7 mouse cellular contexts compared by ENCODE assay signal in genomic region chr4:117928234-117928633, GRCm38 (mm10). TPM values are rescaled to one million over a fixed set of nuclear protein-coding genes. Genes with fewer than 3 reads are reported as not detected.
A peak's percentile ranks its signal among the peaks of the same experiment; 100 is the strongest.
DNase-seq lines count a peak whose midpoint lies in the region; ATAC-seq and TF ChIP-seq lines count a peak whose summit lies in the region.

No protein-coding gene starts in this region.

- peak; percentile 44 for DNase-seq in right cerebral cortex, postnatal 14 days
- no peak for DNase-seq in right cerebral cortex, postnatal 36 days (ENCODE audit: low spot score in 2 of 2)
- DNase-seq in c-Kit-positive CD71-positive TER-119-negative erythroid progenitor cells, embryonic 14.5 days (ENCODE audit: low read depth), result peak; percentile 34
- DNase-seq in limb, embryonic 14.5 days (ENCODE audit: low spot score), result peak; percentile 55
- DNase-seq in gastrocnemius, adult 8-10 months (ENCODE audit: low spot score in 2 of 2), result no peak

- ATAC-seq in forebrain, embryonic 15.5 days (replicated peaks), result peak; percentile 47
- peak; percentile 37; the same call in 1 of the 2 replicates for ATAC-seq in limb, embryonic 14.5 days (ENCODE audit: low FRiP score, low read depth)
- 0 out of 2 replicates have a peak, but pooled peaks have one; percentile 29 for ATAC-seq in neural tube, embryonic 14.5 days (ENCODE audit: low read depth)

- H3K4me1 ChIP-seq in forebrain, embryonic 15.5 days, result peaks cover 33% of the 10 kb centered on the region
- peaks cover 24% of the 10 kb centered on the region for H3K4me1 ChIP-seq in limb, embryonic 14.5 days (ENCODE audit: control insufficient read depth, insufficient read depth, low read length)
- H3K4me1 ChIP-seq in neural tube, embryonic 14.5 days (ENCODE audit: control insufficient read depth, insufficient read depth, low read length), result peaks cover 18% of the 10 kb centered on the region

- no peak for TF ChIP-seq POLR2A in limb, embryonic 14.5 days (IDR thresholded peaks at IDR 0.05; ENCODE audit: borderline replicate concordance, extremely low read depth, insufficient read depth, insufficient read length)

- H3K27me3 ChIP-seq in forebrain, embryonic 15.5 days, result peaks cover 52% of the 10 kb centered on the region
- H3K27me3 ChIP-seq in limb, embryonic 14.5 days (ENCODE audit: control insufficient read depth, insufficient read depth, low read length), result peaks cover 26% of the 10 kb centered on the region
- peaks cover 19% of the 10 kb centered on the region for H3K27me3 ChIP-seq in neural tube, embryonic 14.5 days (ENCODE audit: control insufficient read depth, insufficient read depth, low read length)

- no peaks in the 10 kb centered on the region for H3K36me3 ChIP-seq in forebrain, embryonic 15.5 days
- peaks cover 9% of the 10 kb centered on the region for H3K36me3 ChIP-seq in limb, embryonic 14.5 days (ENCODE audit: control insufficient read depth, insufficient read depth, low read length)
- H3K36me3 ChIP-seq in neural tube, embryonic 14.5 days (ENCODE audit: control insufficient read depth, insufficient read depth, low read length), result peaks cover 5% of the 10 kb centered on the region; the same call in 1 of the 2 replicates

- no peaks in the 10 kb centered on the region for H3K9me3 ChIP-seq in forebrain, embryonic 15.5 days
- no peaks in the 10 kb centered on the region for H3K9me3 ChIP-seq in limb, embryonic 14.5 days (ENCODE audit: control insufficient read depth, low read length)
- no peaks in the 10 kb centered on the region for H3K9me3 ChIP-seq in neural tube, embryonic 14.5 days (ENCODE audit: control insufficient read depth, low read length)

- no peak overlapping the region for H3K9ac ChIP-seq in forebrain, embryonic 15.5 days (replicated peaks)
- no peak overlapping the region for H3K9ac ChIP-seq in limb, embryonic 14.5 days (ENCODE audit: low read depth, low read length, severe bottlenecking)
- no peak overlapping the region for H3K9ac ChIP-seq in neural tube, embryonic 14.5 days (replicated peaks; ENCODE audit: low read depth, low read length)

- no peak overlapping the region for H3K4me2 ChIP-seq in forebrain, embryonic 15.5 days (replicated peaks)
- peak overlapping the region; percentile 89 for H3K4me2 ChIP-seq in limb, embryonic 14.5 days (replicated peaks; ENCODE audit: low read depth, low read length, severe bottlenecking)
- no peak overlapping the region for H3K4me2 ChIP-seq in neural tube, embryonic 14.5 days (ENCODE audit: low read depth, low read length)

- 15% methylated on average over 6 of the region's 6 CpGs for WGBS in forebrain, embryonic 15.5 days
- 16% methylated on average over 6 of the region's 6 CpGs for WGBS in limb, embryonic 14.5 days
- 13% methylated on average over 6 of the region's 6 CpGs for WGBS in neural tube, embryonic 14.5 days

- H3K27ac ChIP-seq in forebrain, embryonic 15.5 days (replicated peaks), result no peak overlapping the region
- H3K27ac ChIP-seq in limb, embryonic 14.5 days (replicated peaks; ENCODE audit: low read depth, low read length), result no peak overlapping the region
- H3K27ac ChIP-seq in neural tube, embryonic 14.5 days (ENCODE audit: low read depth, low read length), result no peak overlapping the region

- no peak overlapping the region for H3K4me3 ChIP-seq in forebrain, embryonic 15.5 days
- H3K4me3 ChIP-seq in limb, embryonic 14.5 days (replicated peaks; ENCODE audit: low read length), result peak overlapping the region; percentile 46
- H3K4me3 ChIP-seq in neural tube, embryonic 14.5 days (ENCODE audit: low read depth, low read length), result no peak overlapping the region

RNA-seq across cellular contexts. Expression of gene Artn, which starts 1.3 kb away (rescaled TPM):
- polyA plus RNA-seq in forebrain, embryonic 15.5 days (2015; fragmentation: Nextera tagmentation; extraction: Ambion mirVana), result 0.10 and 0.28 TPM in 2 replicates
- 4.1 and 5.7 TPM in 2 replicates for polyA plus RNA-seq in limb, embryonic 14.5 days (2012; rRNA removed)
- 5.5 and 7.6 TPM in 2 replicates for polyA plus RNA-seq in limb, embryonic 14.5 days (2014; fragmentation: Nextera tagmentation; extraction: Ambion mirVana)
- polyA plus RNA-seq in neural tube, embryonic 14.5 days (2014; fragmentation: Nextera tagmentation; extraction: Ambion mirVana), result 0.84 and 1.3 TPM in 2 replicates
- under 1 TPM in 2 of 4 experiments, not detected in 2; 0.15 to 0.27 TPM for total RNA-seq in gastrocnemius, adult 8-10 months (2022)

RNA-seq across cellular contexts. Expression of gene Ipo13, which starts 13.4 kb away (rescaled TPM):
- 69.3 and 75.5 TPM in 2 replicates for polyA plus RNA-seq in forebrain, embryonic 15.5 days (2015; fragmentation: Nextera tagmentation; extraction: Ambion mirVana)
- polyA plus RNA-seq in limb, embryonic 14.5 days (2012; rRNA removed), result 63.4 and 75.9 TPM in 2 replicates
- polyA plus RNA-seq in limb, embryonic 14.5 days (2014; fragmentation: Nextera tagmentation; extraction: Ambion mirVana), result 38.8 and 40.4 TPM in 2 replicates
- polyA plus RNA-seq in neural tube, embryonic 14.5 days (2014; fragmentation: Nextera tagmentation; extraction: Ambion mirVana), result 61.7 and 65.7 TPM in 2 replicates
- 100 to 1,000 TPM; 268 to 350 (median 281) TPM for total RNA-seq in gastrocnemius, adult 8-10 months (2022)

RNA-seq across cellular contexts. Expression of gene Dph2, which starts 36.4 kb away (rescaled TPM):
- 26.8 and 29.4 TPM in 2 replicates for polyA plus RNA-seq in forebrain, embryonic 15.5 days (2015; fragmentation: Nextera tagmentation; extraction: Ambion mirVana)
- 18.4 and 23.2 TPM in 2 replicates for polyA plus RNA-seq in limb, embryonic 14.5 days (2012; rRNA removed)
- polyA plus RNA-seq in limb, embryonic 14.5 days (2014; fragmentation: Nextera tagmentation; extraction: Ambion mirVana), result 17.0 and 18.7 TPM in 2 replicates
- polyA plus RNA-seq in neural tube, embryonic 14.5 days (2014; fragmentation: Nextera tagmentation; extraction: Ambion mirVana), result 21.5 and 22.9 TPM in 2 replicates
- total RNA-seq in gastrocnemius, adult 8-10 months (2022), result 1 to 10 TPM; 1.7 to 3.1 (median 2.5) TPM

RNA-seq across cellular contexts. Expression of gene Atp6v0b, which starts 41.1 kb away (rescaled TPM):
- polyA plus RNA-seq in forebrain, embryonic 15.5 days (2015; fragmentation: Nextera tagmentation; extraction: Ambion mirVana), result 460 and 461 TPM in 2 replicates
- polyA plus RNA-seq in limb, embryonic 14.5 days (2012; rRNA removed), result 262 and 310 TPM in 2 replicates
- polyA plus RNA-seq in limb, embryonic 14.5 days (2014; fragmentation: Nextera tagmentation; extraction: Ambion mirVana), result 216 and 224 TPM in 2 replicates
- 578 and 652 TPM in 2 replicates for polyA plus RNA-seq in neural tube, embryonic 14.5 days (2014; fragmentation: Nextera tagmentation; extraction: Ambion mirVana)
- total RNA-seq in gastrocnemius, adult 8-10 months (2022), result 10 to 100 TPM; 86.6 to 96.0 (median 94.8) TPM

RNA-seq across cellular contexts. Expression of gene B4galt2, which starts 44.9 kb away (rescaled TPM):
- 45.2 and 52.6 TPM in 2 replicates for polyA plus RNA-seq in forebrain, embryonic 15.5 days (2015; fragmentation: Nextera tagmentation; extraction: Ambion mirVana)
- polyA plus RNA-seq in limb, embryonic 14.5 days (2012; rRNA removed), result 95.4 and 149 TPM in 2 replicates
- 43.4 and 48.8 TPM in 2 replicates for polyA plus RNA-seq in limb, embryonic 14.5 days (2014; fragmentation: Nextera tagmentation; extraction: Ambion mirVana)
- polyA plus RNA-seq in neural tube, embryonic 14.5 days (2014; fragmentation: Nextera tagmentation; extraction: Ambion mirVana), result 68.7 and 73.6 TPM in 2 replicates
- 1 to 10 TPM; 1.7 to 3.5 (median 2.1) TPM for total RNA-seq in gastrocnemius, adult 8-10 months (2022)

Comparison
In these comparisons a context has a peak if more than half of its experiments do, and no peak if none do; other contexts are left out.
1. DNase-seq: peak in right cerebral cortex, postnatal 14 days (single experiment), c-Kit-positive CD71-positive TER-119-negative erythroid progenitor cells, embryonic 14.5 days (single experiment) and limb, embryonic 14.5 days (single experiment); none in right cerebral cortex, postnatal 36 days (0 of 2) and gastrocnemius, adult 8-10 months (0 of 2).
2. Peak in every context shown above with its lines, with median percentiles within 50 percentile points of each other: ATAC-seq.